ENCODE assay signal across 14 mouse cellular contexts in the genomic region with DNA sequence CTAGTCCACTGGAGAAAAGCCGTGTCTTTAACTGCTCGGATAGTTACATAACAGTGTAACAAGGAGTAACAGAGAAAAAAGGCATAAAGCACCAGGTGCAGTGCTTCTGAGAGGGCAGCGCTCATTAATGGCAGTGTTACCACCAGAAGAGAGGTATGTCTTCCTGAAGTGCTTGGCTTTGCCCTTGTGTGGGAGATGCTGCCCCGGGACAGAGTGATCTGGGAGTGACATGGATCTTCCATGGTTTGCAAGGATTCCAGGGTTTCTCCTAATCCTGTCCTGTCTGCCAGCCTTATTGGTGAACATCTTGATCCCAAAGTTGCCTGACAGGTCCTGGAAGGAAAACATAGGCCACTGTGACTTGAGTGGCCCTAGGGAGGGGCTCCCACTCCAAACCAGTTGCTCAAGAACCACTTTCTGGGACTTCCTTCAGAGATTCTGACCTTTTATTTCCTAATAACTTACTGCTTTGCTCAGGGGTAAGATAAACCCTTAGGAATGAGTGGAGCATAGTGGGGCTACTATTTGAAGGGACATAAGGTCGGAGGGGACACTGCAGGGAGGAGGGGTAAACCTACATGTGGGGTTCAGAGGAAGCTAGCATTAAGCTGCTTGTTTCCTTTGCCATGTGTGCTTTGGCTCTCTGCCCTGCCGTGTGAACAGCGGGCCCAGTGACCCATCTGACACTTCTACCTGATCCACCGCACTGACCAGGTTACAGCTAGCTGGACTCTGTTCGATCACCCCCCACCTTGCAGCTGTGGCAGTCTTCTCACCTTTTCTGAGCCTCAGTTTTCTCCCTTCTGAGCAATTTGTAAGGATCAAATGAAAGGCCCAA. TPM values are rescaled to one million over a fixed set of nuclear protein-coding genes. Genes with fewer than 3 reads are reported as not detected.
DNase-seq lines count a peak whose midpoint lies in the region; ATAC-seq and TF ChIP-seq lines count a peak whose summit lies in the region.
"Had no signal": no experiment of that assay in that cellular context is flagged by ENCODE, and none has a peak within 500 bp of the region (broad histone marks: within the 10 kb centered on the region; RNA-seq: fewer than 3 reads in every experiment).

No protein-coding gene starts in this region.

- H3K4me2 ChIP-seq in lung, embryonic 15.5 days = no peak overlapping the region; the same call in 1 of the 2 replicates
- H3K4me2 ChIP-seq in stomach, postnatal 0 days (replicated peaks; ENCODE audit: low read depth) = no peak overlapping the region
- no peak overlapping the region for H3K4me2 ChIP-seq in hindbrain, embryonic 14.5 days (replicated peaks)
- H3K4me2 ChIP-seq: heart, embryonic 15.5 days had no signal

- peak overlapping the region; percentile 69 for H3K27ac ChIP-seq in lung, embryonic 15.5 days
- peak overlapping the region; percentile 61 for H3K27ac ChIP-seq in stomach, postnatal 0 days (replicated peaks)
- H3K27ac ChIP-seq in hindbrain, embryonic 14.5 days = no peak overlapping the region
- H3K27ac ChIP-seq: heart, embryonic 15.5 days; macrophage had no signal

- 64% methylated on average over 9 of the region's 9 CpGs for WGBS in lung, embryonic 15.5 days
- 65% methylated on average over 9 of the region's 9 CpGs for WGBS in stomach, postnatal 0 days
- WGBS in hindbrain, embryonic 14.5 days = 91% methylated on average over 9 of the region's 9 CpGs

- DNase-seq in urinary bladder, postnatal 36 days (ENCODE audit: low spot score in 2 of 2) = peak; percentile 28 to 37
- no peak for DNase-seq in urinary bladder, postnatal 10 days (ENCODE audit: low spot score)
- DNase-seq in kidney, postnatal 36 days = peak; percentile 46 to 71
- DNase-seq in stomach, postnatal 0 days (ENCODE audit: low spot score) = peak; percentile 67
- no peak for DNase-seq in left cerebral cortex, adult 18-20 months (ENCODE audit: low spot score in 2 of 2)
- no peak for DNase-seq in hindbrain, embryonic 14.5 days (ENCODE audit: low spot score)
- DNase-seq in ovary, adult 18-20 months (ENCODE audit: low spot score) = no peak

- H3K9ac ChIP-seq in lung, embryonic 15.5 days = no peak overlapping the region
- no peak overlapping the region for H3K9ac ChIP-seq in stomach, postnatal 0 days (ENCODE audit: low read length)
- no peak overlapping the region for H3K9ac ChIP-seq in hindbrain, embryonic 14.5 days
- H3K9ac ChIP-seq: heart, embryonic 15.5 days had no signal

- peaks cover 27% of the 10 kb centered on the region for H3K4me1 ChIP-seq in lung, embryonic 15.5 days
- H3K4me1 ChIP-seq in stomach, postnatal 0 days (replicated peaks; ENCODE audit: control insufficient read depth, insufficient read depth) = peaks cover 4% of the 10 kb centered on the region; the same call in 1 of the 2 replicates
- no peaks in the 10 kb centered on the region for H3K4me1 ChIP-seq in hindbrain, embryonic 14.5 days (replicated peaks; ENCODE audit: control insufficient read depth, insufficient read depth, low read length)
- H3K4me1 ChIP-seq: heart, embryonic 15.5 days had no signal

- TF ChIP-seq EP300 in stomach, postnatal 0 days (optimal IDR thresholded peaks at IDR 0.05) = no peak

- TF ChIP-seq CTCF in stomach, postnatal 0 days (IDR thresholded peaks at IDR 0.05; ENCODE audit: low read depth) = no peak

- H3K27me3 ChIP-seq in lung, embryonic 15.5 days = no peaks in the 10 kb centered on the region
- H3K27me3 ChIP-seq in stomach, postnatal 0 days (ENCODE audit: control insufficient read depth, insufficient read depth, low read length) = no peaks in the 10 kb centered on the region
- H3K27me3 ChIP-seq in hindbrain, embryonic 14.5 days (ENCODE audit: control insufficient read depth, insufficient read depth, low read length) = no peaks in the 10 kb centered on the region
- H3K27me3 ChIP-seq: heart, embryonic 15.5 days had no signal

- H3K9me3 ChIP-seq in lung, embryonic 15.5 days = no peaks in the 10 kb centered on the region
- no peaks in the 10 kb centered on the region for H3K9me3 ChIP-seq in stomach, postnatal 0 days (ENCODE audit: control insufficient read depth, low read length)
- no peaks in the 10 kb centered on the region for H3K9me3 ChIP-seq in hindbrain, embryonic 14.5 days (ENCODE audit: control insufficient read depth, low read length)
- H3K9me3 ChIP-seq: heart, embryonic 15.5 days had no signal

- ATAC-seq in lung, embryonic 15.5 days (ENCODE audit: borderline replicate concordance, extremely low read depth, low FRiP score, low TSS enrichment) = peak; percentile 43
- ATAC-seq in stomach, postnatal 0 days (ENCODE audit: low FRiP score, low TSS enrichment) = peak; percentile 58
- ATAC-seq in hindbrain, embryonic 14.5 days (ENCODE audit: low FRiP score) = no peak

- no peaks in the 10 kb centered on the region for H3K36me3 ChIP-seq in lung, embryonic 15.5 days
- no peaks in the 10 kb centered on the region for H3K36me3 ChIP-seq in stomach, postnatal 0 days (ENCODE audit: control insufficient read depth, insufficient read depth, low read length)
- no peaks in the 10 kb centered on the region for H3K36me3 ChIP-seq in hindbrain, embryonic 14.5 days (replicated peaks; ENCODE audit: control insufficient read depth, insufficient read depth)
- H3K36me3 ChIP-seq: heart, embryonic 15.5 days had no signal

- no peak overlapping the region for H3K4me3 ChIP-seq in lung, embryonic 15.5 days
- H3K4me3 ChIP-seq in stomach, postnatal 0 days (ENCODE audit: low read depth, low read length) = no peak overlapping the region
- no peak overlapping the region for H3K4me3 ChIP-seq in hindbrain, embryonic 14.5 days (replicated peaks; ENCODE audit: low read length)
- H3K4me3 ChIP-seq: heart, embryonic 15.5 days had no signal

RNA-seq across cellular contexts. Expression of a gene that starts 27.5 kb away (rescaled TPM):
- polyA plus RNA-seq in lung, embryonic 15.5 days (2015; fragmentation: Nextera tagmentation; extraction: Ambion mirVana) = 0.21 and 0.34 TPM in 2 replicates
- 6.8 and 8.8 TPM in 2 replicates for polyA plus RNA-seq in stomach, postnatal 0 days (2015; fragmentation: Nextera tagmentation; extraction: Ambion mirVana)
- not detected for total RNA-seq in left cerebral cortex, adult 18-20 months (2021)
- polyA plus RNA-seq in hindbrain, embryonic 14.5 days (2014; fragmentation: Nextera tagmentation; extraction: Ambion mirVana) = 0.67 and 0.80 TPM in 2 replicates
- total RNA-seq: adrenal gland, adult 2 months; gastrocnemius, adult 18-20 months; neutrophil, adult 5-6 weeks had no signal
- polyA plus RNA-seq: adrenal gland, adult 2 months; cortical plate, adult 2 months; macrophage had no signal

RNA-seq across cellular contexts. Expression of a gene that starts 37.2 kb away (rescaled TPM):
- polyA plus RNA-seq in lung, embryonic 15.5 days (2015; fragmentation: Nextera tagmentation; extraction: Ambion mirVana) = 5.3 and 5.8 TPM in 2 replicates
- polyA plus RNA-seq in stomach, postnatal 0 days (2015; fragmentation: Nextera tagmentation; extraction: Ambion mirVana) = 16.7 and 25.7 TPM in 2 replicates
- 1 to 10 TPM; 3.4 to 5.0 TPM for total RNA-seq in left cerebral cortex, adult 18-20 months (2021)
- 0.91 and 1.4 TPM in 2 replicates for polyA plus RNA-seq in hindbrain, embryonic 14.5 days (2014; fragmentation: Nextera tagmentation; extraction: Ambion mirVana)

RNA-seq across cellular contexts. Expression of a gene that starts 41.7 kb away (rescaled TPM):
- 9.3 and 9.4 TPM in 2 replicates for polyA plus RNA-seq in lung, embryonic 15.5 days (2015; fragmentation: Nextera tagmentation; extraction: Ambion mirVana)
- 10.3 and 12.5 TPM in 2 replicates for polyA plus RNA-seq in stomach, postnatal 0 days (2015; fragmentation: Nextera tagmentation; extraction: Ambion mirVana)
- total RNA-seq in left cerebral cortex, adult 18-20 months (2021) = 1 to 10 TPM; 7.6 to 8.2 TPM
- 4.6 and 5.7 TPM in 2 replicates for polyA plus RNA-seq in hindbrain, embryonic 14.5 days (2014; fragmentation: Nextera tagmentation; extraction: Ambion mirVana)

Comparison
In these comparisons a context has a peak if more than half of its experiments do, and no peak if none do; other contexts are left out.
1. DNase-seq: peak in urinary bladder, postnatal 36 days (2 of 2), kidney, postnatal 36 days (2 of 2) and stomach, postnatal 0 days (single experiment); none in urinary bladder, postnatal 10 days (single experiment), left cerebral cortex, adult 18-20 months (0 of 2), hindbrain, embryonic 14.5 days (single experiment) and ovary, adult 18-20 months (single experiment).